Mouse (Mus musculus): ENCODE data around the gene Vmn1r231. TPM values are rescaled to one million over a fixed set of nuclear protein-coding genes. Genes with fewer than 3 reads are reported as not detected.
A peak's percentile ranks its signal among the peaks of the same experiment; 100 is the strongest.

Gene Vmn1r231
- not detected in 2 replicates for total RNA-seq (2014; fragmentation: Nextera tagmentation)
- not detected in 2 replicates for total RNA-seq (2017)

DNA sequence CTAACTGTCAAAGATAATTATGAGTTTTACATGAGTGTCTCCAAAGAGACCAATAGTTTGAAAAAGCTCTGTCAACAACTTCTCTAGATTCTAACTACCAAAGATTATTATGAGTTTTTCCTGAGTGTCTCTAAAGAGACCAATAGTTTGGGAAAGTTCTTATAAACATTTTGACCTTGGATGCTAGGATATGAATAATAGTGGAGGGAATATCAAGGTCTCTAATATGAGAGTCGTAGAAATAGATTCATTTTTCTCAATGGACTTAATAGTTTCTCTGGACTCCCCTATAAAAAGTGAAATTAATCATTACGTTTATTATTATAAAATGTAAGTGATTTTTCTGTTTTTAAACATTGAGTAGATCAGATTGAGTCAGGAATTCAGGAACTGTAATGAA lies at the start of gene Vmn1r231:
Gene Vmn1r231, minus strand, starts transcription at position 101 of the 400 bp plus-strand sequence.
- ATAC-seq (replicated peaks; ENCODE audit: low FRiP score, low TSS enrichment, poor library complexity, severe bottlenecking), result no peak

DNA sequence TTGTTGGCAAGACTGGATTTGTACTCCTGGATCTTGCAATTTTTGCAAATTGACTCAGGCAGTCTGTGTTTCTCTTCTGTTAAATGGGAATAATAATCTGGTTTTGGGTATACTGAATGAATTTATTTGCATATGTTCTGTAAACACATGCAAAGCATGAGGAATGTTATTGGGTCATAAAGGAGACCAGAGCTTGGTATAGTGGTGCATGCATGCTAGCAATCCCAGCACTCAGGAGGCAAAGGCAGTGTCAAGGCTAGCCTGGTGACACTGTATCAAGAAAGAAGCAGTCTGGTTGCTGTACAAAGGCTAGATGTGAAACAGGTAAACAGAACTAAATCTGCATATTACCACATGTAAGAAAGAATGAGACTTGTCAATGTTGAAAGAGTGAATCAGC lies 41.7 kb upstream of the Vmn1r231 start:
- no peak for ATAC-seq (replicated peaks; ENCODE audit: low FRiP score, low TSS enrichment, poor library complexity, severe bottlenecking)

DNA sequence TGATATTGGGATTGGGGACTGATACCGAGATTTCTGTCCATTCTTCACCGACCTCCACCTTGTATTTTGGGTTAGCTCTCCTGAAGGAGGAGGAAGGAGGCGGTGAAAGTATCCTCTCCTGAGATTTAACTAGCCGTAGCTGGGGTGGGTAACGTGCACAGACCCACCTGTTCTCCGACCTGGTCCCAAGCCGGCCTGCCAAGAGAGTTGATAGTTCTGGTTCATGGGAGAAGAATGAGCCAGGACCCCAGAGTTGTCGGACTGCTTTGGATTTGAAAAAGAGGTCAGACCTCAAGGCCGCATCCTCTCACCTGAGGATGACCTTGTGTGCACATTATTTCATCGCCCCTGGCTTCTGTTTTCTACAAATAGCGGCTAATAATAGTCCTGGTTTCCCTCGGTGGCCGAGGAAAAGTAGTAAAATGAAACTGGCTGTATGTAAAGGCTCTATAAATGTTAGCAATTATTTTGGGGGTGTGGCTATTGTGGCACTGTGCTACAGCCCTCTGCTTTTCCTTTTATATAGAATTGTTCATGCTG lies 41.2 kb upstream of the Vmn1r231 start:
- ATAC-seq (replicated peaks; ENCODE audit: low FRiP score, low TSS enrichment, poor library complexity, severe bottlenecking), result no peak

DNA sequence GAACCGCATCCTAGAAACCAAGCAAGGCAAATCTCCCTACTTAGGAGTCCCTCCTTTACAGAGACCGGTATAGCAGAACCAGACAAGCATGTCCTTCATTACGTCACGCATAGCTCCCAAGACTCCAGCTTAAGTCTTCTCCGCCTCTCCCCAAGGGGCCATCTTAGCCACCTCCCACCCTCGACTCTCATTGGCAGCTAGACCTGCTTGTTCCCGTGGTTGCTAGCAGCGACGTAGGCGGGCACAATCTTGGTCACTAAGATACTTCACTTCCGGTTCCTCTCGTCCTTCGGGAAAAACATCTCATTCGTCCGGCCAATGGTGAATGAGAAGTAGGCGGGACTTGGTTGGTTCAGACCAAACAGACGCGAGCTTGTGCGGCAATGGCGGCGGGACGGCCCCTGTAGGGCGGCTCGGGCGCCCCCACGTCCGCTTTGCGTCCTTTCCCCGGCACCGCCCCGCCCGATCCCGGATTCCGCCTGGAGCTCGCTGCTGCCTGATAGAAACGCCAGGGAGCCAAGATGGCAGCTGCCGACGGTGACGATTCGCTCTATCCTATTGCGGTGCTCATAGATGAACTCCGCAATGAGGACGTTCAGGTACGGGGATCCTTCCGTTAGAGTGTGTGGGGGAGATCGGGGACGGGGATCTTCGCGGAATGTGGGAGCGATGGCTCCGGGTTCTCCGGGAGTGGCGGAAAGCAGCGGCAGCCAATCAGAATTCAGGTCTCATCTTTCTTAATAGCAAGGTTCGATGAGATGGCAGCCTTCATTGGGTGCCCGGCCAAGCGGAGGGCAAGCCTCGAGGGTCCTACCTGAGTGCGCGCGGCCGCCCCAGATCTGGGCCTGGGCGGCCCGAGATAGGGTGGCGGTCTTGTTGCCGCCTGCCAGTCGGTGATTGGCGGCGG lies 40.3 kb upstream of the Vmn1r231 start, which contains the start of gene Ppp2r1a:
Gene Ppp2r1a, plus strand, starts transcription at position 327 of the 907 bp plus-strand sequence.
- ATAC-seq (replicated peaks; ENCODE audit: low FRiP score, low TSS enrichment, poor library complexity, severe bottlenecking), result peak; percentile 95

DNA sequence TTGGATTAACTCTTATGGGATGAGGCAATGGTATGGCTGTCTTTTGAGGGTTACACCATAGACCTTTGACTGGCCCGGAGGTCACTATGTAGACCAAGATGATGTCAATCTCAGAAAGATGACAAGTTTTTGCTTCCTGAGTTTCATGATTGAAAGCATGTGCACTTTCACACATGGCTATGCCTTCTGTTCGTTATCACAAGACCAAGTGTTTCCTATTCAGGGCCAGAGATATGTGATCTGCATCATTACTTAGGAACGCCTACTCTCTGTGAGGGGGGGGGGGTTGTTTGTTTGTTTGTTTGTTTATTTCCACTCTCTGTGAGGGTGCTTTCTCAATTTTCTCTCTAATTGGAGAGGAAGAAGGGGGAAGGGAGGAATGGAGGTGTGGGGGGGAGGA lies 39.3 kb upstream of the Vmn1r231 start:
- no peak for ATAC-seq (replicated peaks; ENCODE audit: low FRiP score, low TSS enrichment, poor library complexity, severe bottlenecking)

DNA sequence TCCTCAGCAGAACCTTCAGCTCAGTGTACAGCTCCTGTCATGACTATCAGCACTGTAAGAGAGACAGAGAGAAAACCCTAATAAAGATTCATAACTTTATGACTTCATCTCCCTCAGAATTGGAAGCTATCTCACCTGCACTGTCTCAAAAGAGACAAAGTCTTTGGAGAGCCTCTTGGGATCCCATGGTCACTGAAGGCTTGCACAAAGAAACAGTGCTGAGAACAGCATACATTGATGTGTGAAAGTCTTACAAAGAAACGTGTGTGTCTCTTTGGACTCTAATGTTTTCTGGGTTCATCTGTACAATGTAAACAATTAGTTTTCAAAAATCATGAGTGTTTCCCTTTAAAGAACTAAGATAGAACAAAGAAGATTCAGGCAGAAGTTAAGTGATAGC lies 14.7 kb upstream of the Vmn1r231 start, which contains the start of gene Vmn1r232:
Gene Vmn1r232, minus strand, starts transcription at position 101 of the 400 bp plus-strand sequence.
- no peak for ATAC-seq (replicated peaks; ENCODE audit: low FRiP score, low TSS enrichment, poor library complexity, severe bottlenecking)

DNA sequence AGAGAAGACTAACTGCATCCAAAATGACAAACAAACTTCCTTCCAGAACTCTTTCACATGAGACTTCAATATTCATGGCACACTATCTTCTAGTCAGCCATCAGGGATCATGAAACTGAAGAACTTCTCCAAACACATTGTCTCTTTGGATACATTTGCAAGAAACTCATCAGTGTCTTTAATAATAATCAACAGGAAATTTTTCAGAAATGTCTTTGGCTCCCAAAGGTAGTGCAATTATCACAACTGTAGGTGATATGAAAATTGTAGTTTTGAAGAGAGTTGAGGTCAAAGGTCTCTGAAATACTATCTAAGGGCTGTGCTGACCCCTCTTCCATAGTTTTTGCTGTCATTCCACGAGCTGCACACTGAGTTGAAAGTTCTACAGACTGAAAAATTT lies 64.7 kb downstream of the Vmn1r231 start, which contains the start of gene Vmn1r230:
Gene Vmn1r230, plus strand, starts transcription at position 301 of the 400 bp plus-strand sequence.
- ATAC-seq (replicated peaks; ENCODE audit: low FRiP score, low TSS enrichment, poor library complexity, severe bottlenecking), result no peak

Other genes with a start within 250 kb of the Vmn1r231 start
- not detected in 2 replicates for gene Vmn1r226, start 222.2 kb downstream of the Vmn1r231 start, total RNA-seq (2014; fragmentation: Nextera tagmentation)
- not detected in 2 replicates for gene Vmn1r226, start 222.2 kb downstream of the Vmn1r231 start, total RNA-seq (2017)
- not detected in 2 replicates for gene Vmn1r227, start 175.2 kb downstream of the Vmn1r231 start, total RNA-seq (2014; fragmentation: Nextera tagmentation)
- gene Vmn1r227, start 175.2 kb downstream of the Vmn1r231 start, total RNA-seq (2017), result not detected in 2 replicates
- not detected in 2 replicates for gene Vmn1r228, start 118.9 kb downstream of the Vmn1r231 start, total RNA-seq (2014; fragmentation: Nextera tagmentation)
- gene Vmn1r228, start 118.9 kb downstream of the Vmn1r231 start, total RNA-seq (2017), result not detected in 2 replicates
- not detected in 2 replicates for gene Vmn1r229, start 93.5 kb downstream of the Vmn1r231 start, total RNA-seq (2014; fragmentation: Nextera tagmentation)
- gene Vmn1r229, start 93.5 kb downstream of the Vmn1r231 start, total RNA-seq (2017), result not detected in 2 replicates
- not detected in 2 replicates for gene Vmn1r230, start 64.6 kb downstream of the Vmn1r231 start, total RNA-seq (2014; fragmentation: Nextera tagmentation)
- gene Vmn1r230, start 64.6 kb downstream of the Vmn1r231 start, total RNA-seq (2017), result not detected in 2 replicates
- not detected in 2 replicates for gene Vmn1r232, start 14.6 kb upstream of the Vmn1r231 start, total RNA-seq (2014; fragmentation: Nextera tagmentation)
- gene Vmn1r232, start 14.6 kb upstream of the Vmn1r231 start, total RNA-seq (2017), result not detected in 2 replicates
- gene Ppp2r1a, start 40.2 kb upstream of the Vmn1r231 start, total RNA-seq (2014; fragmentation: Nextera tagmentation), result 255 and 359 TPM in 2 replicates
- 156 and 200 TPM in 2 replicates for gene Ppp2r1a, start 40.2 kb upstream of the Vmn1r231 start, total RNA-seq (2017)
- not detected in 2 replicates for gene Vmn1r233, start 91.4 kb upstream of the Vmn1r231 start, total RNA-seq (2014; fragmentation: Nextera tagmentation)
- not detected in 2 replicates for gene Vmn1r233, start 91.4 kb upstream of the Vmn1r231 start, total RNA-seq (2017)
- 30.8 and 31.7 TPM in 2 replicates for gene Zfp160, start 103.8 kb upstream of the Vmn1r231 start, total RNA-seq (2014; fragmentation: Nextera tagmentation)
- 25.4 and 39.1 TPM in 2 replicates for gene Zfp160, start 103.8 kb upstream of the Vmn1r231 start, total RNA-seq (2017)

All from megakaryocyte-erythroid progenitor cell, adult 5-6 weeks (primary cell).